Mouse (Mus musculus) frontal cortex, postnatal 10 days (tissue): ENCODE data around the gene Prkcb.

ENCODE experiments used
- DNase-seq, 2 experiments: peaks; one replicate each; pipeline ENCODE4 v3.0.0; 2022; ENCODE audit warnings: low spot score in 2 of 2, mixed read lengths in 1 of 2

The Prkcb gene

DNA sequence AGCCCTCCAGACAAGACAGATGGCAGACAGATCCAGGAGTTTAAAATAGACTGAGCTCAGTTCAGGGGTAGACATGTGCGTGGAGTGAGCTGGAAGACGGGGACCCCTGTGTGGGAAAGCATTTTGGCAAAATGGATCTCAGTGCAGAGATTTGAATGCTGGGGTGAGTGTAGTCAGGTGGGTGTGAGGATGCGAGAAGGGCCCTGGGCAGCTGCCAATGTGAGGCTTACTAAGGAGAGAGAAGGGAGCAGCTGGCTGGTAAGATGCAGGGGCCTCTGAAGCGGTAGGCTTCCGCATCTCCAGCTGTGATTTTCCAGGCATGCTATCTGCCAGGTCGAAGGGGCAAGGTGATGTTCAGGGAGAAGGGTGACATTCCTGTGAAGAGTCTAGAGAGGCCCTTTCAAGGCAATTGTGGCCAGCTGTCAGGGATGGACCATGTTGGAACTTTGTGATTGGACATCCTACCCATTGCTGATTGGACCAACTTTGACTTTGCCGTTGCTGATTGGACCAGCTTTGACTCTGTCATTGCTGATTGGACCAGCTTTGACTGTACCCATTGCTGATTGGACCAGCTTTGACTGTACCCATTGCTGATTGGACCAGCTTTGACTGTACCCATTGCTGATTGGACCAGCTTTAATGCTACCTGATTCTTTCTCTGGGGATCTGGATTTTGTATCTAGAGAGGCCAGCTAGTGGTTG is 78.9 kb downstream of the Prkcb start:
- no peak for DNase-seq

DNA sequence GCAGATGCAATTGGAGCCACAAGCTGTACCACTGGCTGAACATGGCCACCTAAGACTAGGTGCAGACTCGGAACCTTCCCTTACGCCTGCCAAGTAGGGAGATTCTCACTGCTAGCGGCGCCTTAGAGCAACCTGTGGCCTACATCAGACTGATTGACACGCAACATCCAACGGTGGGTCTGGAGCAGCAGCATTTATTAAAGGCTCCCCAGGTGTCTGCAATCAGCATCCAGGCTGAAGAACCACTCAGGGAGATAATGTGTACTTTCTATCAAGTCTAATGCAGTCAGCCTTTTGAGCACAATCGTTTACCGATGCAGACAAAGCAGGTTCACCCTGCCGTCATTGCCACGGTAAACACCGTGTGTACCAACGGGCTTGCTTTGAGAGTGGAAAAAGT is 81.9 kb downstream of the Prkcb start:
- DNase-seq: no peak

DNA sequence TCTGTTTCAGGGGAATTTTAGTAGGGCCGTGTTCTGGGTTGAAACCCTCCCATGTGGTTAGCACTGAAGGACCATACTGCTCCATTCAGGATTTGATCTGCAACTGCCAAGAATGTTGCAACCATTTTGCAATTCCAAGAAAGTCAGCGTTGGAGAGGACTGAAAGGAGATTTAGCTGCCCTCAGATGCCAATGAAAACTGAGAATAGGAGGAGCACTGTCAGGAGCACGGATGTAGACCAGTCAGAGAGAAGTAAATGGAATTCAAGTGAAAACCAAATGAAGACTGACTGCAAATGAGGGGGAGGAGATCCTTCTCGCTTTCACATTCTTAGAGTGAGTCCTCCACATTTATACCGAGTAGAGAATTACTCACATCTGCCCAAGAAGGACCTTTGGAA is 83.4 kb downstream of the Prkcb start:
- DNase-seq: no peak

DNA sequence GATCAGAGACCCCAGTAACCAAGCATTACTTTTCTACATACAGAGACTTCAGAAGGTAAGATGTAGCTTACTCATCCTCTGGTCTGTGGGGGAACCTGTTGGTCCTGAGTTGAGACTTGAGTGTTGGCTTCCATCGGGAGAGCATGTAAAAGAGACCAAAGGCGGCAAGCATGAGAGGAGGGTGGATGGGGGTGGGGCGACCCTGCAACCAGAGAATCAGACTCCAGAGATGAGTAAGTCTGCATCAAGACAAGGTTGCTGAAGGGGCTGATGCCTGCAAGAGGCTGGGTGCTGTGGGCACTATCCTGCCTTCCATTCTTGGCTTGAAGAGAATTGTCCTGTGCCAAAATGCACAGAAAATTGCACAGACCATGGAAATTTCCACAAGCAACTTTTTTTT is 83.8 kb downstream of the Prkcb start:
- DNase-seq: no peak

DNA sequence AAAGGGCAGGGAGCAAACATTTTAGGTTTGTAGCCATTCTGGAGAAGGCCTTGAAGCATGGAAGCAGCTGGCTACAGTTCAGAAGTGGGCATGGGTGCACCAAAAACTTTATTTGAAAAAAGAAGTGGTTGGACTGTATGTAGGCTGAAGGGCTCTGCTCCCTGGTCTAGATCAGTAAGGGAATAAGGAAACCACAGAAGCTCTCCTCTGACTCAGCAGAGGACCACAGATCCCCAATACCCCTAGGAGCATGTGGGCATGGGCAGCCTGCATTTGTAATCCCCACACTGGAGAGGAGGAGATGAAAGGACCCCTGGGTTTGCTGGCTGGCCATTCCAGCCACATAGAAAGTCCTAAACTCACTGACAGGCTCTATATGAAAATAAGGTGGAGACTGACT is 88.3 kb downstream of the Prkcb start:
- DNase-seq: no peak

DNA sequence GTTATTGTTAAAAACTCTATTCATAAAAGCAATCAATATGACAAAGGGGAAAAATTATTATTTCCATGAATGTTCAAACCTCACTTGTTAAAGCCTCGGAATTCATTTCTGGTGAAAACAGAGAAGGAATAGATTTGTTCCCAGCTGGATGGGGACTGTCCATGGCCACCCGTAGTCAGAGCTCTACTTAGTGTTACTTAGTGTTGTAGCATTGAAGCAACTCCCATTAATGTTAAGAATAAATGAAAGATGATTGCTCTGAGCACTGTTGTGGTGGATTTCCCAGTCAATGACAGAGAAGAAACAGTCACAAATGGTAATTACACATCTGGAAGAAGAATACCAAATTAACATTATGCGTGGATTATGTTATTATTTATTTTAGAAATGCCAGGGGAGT is 89.4 kb downstream of the Prkcb start:
- no peak for DNase-seq

DNA sequence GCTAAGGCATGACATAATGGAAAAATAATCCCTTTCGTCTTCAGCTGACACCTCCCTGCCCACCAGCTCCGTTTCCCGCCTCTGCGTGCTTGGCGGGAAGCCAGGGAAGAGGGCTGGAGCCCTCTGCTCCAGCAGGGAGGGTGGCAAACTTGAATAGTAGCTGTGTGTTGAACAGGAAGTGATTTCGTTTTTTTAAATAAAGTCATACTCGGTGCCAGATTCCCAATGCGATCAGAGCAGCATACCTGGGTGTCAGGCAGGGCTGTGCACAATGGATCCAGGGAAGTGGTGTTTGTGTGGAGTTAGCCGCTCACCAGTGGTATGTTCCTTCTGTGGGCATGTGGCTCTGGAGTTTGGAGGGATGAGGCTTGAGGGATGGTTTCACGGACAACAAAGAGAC is 89.9 kb downstream of the Prkcb start:
- DNase-seq: no peak

DNA sequence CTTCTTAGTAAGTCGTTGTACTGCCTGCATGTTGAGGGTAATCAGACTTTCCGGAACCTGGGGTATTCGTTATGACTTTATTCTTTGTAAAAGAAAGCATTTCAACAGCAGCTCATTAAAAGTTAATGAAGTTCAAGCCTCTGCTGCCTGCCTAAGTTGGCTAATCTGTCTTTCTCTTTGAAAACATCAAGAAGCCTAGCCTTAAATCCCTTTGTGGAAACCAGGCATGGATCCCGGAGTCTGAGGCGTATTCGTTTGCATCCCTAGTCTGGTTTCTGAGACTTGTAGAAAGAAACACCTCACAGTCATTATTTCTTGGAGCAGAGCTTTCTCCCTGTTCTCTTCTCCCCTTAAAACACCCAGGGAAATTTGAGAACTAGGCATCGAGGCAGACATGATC is 90.7 kb downstream of the Prkcb start:
- no peak for DNase-seq

DNA sequence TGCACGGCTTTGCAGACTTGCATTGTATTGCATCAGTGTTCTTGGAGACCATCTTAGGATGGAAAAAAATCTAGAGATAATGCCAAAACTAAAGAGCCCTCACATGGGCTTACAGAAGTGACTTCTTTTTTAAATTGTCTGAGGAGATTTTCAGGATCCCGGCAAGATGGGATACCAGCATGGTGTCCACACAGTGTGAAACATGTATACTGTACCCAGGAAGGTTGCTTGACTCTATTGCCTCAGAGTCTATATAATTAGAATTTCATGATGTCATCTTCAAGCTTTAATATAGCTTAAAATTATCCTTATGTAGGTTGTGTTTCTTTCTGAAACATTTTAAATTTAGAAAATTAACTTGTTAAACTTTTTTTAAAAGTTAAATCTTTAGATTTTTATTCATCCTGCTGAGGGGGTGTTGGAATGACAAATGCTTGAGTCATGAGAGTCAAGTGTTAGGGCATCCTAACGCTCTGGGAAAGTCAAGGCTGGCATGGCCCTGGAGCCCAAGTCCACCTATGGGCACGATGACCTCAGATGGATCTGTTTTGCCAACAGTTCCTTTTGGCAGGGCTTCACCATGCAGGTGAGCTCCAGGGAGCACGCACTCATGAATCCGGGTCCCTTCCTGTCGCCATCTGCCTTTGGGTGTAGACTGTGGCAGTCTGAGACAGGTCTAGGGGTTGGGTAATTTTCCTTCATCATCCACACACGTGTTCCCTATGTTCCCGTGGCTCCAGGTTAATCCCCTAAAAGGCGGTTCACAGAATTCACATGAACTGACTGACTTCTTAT is 92.0 kb downstream of the Prkcb start:
- DNase-seq: no peak

DNA sequence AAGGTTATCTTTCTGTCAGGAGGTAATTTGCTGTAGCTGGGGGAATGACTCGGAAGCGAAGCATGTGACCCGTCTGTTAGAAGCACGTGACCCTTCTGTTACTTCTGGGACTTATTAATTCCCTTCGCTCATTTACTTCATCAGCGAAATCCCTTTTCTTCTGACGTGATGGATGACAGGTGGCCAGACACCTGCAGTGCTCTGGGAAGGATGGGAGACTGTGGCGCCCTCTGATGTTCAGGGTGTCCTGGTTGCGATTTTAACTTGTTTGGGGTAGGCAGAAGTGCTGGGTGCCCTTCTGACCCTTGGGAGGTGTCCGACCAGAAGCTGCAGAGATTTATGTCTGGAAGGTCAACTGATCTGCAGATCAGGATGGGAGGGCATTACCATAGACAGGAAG is 93.0 kb downstream of the Prkcb start:
- no peak for DNase-seq

DNA sequence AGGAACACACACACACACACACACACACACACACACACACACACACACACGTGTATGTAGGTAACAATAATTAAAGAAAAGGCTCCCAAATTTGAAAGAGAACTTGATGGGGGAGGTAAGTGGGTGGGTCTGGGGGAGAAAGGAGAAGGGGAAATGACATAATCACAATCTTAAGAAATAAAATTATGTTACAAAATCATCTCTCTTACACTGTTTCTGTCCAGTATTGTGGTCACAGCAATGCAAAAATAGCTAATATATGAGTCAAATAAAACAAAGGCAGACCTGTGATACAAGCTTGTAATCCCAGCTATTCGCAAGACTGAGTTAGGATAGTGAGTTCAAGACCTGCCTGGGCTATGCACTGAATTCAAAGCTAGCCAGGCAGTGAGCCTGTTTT is 94.7 kb downstream of the Prkcb start:
- no peak for DNase-seq

DNA sequence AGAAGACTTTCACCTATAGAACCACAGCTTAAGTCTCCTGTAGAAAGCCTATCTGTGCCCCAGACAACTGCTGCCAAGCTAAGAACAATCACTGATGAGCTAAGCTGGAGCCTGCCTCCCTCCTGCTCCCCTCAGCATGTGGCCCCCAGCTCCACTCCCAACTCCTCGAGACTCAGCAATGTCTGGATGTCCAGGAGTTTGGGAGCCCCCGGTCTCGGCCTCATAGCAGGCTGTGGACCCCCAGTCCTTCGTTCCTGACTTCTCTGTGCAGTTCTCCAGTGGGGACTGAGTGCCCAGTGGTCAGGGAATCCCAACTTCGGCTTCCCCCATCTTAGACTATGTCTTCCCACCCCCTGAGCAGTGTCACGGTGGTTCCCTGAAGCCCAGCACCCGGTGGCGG is 96.3 kb downstream of the Prkcb start:
- DNase-seq: no peak

DNA sequence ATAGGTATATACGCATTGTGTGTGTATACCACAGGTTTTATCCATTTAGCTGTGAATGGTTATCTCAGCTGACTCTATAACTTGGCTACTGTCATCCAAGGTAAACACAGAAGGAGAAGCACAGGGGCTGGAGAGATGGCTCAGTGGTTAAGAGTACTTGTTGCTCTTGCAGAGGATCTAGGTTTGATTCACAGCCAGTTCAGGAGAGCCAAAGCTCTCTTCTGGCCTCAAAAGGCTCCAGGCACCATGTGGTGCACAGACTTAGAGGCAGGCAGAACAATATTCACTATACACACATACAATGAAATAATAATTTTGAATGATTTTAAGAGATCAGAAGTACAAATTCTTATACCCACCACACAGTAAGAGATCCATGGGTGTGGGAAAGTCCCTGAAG is 98.0 kb downstream of the Prkcb start:
- DNase-seq: no peak

DNA sequence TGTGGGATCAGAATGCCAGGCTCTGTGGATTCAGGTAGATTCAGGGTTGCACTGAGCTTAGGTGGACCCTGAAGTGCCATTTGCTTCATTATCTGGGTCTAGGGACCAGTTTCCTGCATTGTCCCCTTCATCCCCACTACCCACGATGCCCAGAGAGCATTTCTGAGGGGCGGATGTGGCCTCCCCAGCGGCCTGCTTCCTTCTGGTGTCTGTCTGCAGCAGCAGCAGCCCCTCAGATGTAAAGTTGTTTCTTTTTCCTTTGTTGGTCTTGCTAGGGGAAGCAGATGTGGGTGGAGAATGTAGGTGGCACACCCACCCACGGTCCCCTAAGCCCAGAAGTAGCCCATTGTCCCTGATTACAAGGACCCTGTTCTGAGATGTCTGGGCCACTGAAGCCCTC is 99.3 kb downstream of the Prkcb start:
- DNase-seq: no peak

DNA sequence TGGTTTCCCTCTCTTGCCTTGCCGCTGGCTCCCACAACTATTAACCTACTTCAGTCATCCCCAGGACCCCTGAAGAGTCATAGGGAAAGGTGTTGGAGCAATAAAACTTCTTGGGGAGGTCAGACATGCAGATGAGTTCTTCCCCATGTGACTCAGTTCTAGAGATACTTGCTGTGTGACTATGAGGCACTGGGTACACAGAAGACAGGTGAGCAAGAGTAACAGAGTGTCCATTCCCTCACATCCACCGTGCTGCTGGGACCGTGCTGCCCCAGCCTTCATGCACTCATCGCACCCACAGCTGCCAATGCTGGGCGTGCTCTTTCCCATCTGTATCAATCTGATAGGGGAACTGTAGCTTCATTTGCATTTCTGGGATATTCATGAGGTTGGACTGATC is 100.3 kb downstream of the Prkcb start:
- no peak for DNase-seq

DNA sequence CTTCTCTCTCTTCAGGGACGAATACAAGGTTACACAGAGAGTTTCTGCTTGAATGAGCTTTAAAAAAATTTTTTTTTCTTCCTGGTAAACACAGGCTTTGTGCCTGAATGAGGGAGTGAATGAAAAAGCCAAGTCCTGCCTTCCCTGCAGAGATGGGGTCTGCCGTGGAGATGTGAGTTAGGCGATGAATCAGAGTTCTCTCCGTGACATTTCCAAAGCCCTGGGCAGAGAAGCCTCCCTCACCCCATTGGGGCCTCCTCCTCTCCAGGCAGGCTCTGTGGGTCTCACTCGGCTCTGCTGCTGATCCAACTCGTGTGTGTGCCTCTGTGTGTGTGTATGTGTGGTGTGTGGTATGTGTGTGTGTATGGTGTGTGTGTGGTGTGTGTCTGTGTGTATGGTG is 101.1 kb downstream of the Prkcb start:
- DNase-seq: no peak

DNA sequence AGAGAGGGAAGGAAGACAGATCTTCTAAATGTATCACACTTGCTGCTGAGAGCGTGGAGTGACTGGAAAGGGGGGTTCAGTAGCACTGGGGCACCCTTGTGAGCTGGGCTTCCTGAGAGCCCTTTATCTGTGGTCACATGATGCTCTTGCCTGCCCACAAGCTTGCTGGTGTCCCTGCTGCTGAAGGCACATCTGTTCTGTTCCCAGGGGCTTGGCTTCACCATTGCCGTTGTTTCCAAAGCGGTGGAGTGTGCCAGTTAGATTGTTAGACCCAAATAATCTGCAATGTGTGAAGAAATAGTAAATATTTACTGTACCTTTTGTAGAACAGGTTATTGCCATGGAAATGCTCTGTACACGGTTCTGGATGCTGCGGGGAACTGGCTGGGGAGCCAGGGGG is 101.6 kb downstream of the Prkcb start:
- no peak for DNase-seq

DNA sequence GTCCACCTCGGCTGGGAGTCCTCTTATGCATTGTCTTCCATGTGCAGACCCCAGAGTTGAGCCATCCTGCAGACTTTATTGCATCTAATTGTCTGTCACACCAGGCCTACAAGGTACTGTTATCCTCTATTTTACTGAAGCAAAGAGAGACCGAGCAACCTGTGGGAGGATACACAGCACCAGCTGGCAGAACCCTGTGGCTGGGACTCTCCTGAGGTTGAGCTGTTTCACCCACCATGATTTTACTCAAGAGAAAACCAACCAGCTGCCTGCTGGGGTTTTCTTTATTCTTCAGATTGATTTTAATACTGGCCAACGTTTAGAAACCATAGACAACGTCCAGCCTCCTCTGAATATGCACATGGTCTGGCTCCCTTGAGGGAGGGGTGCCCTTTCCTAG is 102.1 kb downstream of the Prkcb start:
- no peak for DNase-seq

DNA sequence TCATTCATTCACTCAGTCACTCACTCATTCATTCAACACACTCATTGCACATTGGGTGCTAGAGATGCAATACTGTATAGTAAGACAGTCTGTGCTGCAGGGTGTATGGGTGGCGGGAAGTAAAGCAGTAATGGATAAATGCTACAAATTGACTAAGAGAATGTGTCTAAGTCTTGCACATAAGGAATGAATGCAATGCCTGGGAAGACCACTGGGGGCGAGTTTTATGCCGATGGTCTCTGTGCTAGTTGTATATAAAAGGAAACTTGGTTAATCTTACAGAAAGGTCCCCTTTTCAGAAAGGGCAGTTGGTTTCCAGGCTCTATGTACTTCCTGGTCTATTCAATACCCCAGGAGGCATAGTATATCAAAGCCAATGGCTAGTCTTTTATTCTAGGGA is 102.8 kb downstream of the Prkcb start:
- no peak for DNase-seq

DNA sequence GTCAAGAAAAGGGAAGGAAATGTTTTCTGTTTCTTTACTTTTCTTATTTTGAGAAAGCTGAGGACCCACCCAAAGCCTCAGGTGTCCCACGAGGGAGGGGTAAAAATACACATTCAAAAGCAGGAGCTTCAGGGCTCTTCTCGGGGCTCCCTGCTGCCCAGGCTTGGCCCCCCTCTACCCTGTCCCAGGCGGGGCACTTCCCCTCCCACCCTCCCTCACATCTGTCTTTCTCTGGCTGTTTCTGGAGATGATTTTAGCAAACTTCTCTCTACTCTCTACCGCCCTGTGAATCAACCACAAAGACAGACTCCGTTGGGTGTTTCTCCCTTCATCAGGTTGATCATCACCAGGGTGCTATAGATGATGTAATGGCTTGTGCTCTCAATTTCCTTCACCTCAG is 105.4 kb downstream of the Prkcb start:
- DNase-seq: no peak

DNA sequence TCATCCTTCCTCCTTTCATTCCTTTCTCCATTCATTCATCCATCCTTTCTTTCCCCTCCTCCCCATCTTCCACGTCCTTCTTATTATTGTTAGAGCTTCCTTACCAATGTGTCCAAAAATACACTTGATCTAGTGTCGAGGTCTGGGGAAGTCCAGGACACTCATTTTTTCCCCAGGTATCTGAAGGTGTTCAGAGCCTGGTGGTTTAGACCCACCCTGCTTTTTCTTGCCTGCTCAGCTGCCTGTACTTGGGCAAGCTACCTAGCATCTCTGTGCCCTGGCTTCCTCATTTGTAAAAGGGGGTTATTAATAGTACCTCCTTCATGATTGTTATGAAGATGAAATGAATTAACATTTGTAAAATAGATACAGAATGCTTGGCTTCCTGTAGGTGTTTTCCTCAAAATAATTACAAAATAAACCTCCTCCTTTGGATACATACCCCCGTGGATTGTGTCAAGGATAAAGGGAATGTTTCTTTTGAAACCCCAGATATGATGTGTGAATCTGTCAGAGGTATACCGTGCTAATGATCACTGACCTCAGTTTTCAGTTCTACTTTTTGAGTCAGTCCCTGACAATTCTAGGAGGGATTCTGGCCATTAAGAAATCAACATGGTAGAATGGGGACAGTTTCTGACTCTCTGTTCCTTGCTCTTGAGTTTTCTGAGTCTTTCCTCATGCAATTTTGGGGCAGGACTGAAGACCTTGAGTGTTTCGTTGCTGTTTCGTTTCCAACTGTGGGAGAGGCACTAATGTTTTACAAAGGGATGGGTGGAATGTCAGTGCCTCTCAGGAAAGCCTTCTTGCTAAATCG is 106.8 kb downstream of the Prkcb start:
- DNase-seq: no peak

DNA sequence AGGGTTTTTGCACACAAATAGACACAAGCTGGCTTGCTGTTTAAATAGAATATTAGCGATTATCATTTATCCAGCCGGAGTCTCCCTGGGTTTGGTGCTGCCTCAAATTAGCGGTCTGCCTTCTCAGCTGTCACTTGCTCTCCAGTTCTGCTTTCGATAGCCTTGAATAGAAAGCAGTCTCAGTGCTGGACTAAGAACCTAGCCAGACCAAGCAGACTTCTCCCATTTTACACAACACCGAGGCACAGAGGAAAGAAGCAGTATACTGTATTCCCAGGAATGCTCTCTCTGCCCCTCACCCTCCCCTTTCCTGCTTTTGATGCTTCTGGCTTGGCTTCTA is 107.4 kb downstream of the Prkcb start:
- DNase-seq: no peak

DNA sequence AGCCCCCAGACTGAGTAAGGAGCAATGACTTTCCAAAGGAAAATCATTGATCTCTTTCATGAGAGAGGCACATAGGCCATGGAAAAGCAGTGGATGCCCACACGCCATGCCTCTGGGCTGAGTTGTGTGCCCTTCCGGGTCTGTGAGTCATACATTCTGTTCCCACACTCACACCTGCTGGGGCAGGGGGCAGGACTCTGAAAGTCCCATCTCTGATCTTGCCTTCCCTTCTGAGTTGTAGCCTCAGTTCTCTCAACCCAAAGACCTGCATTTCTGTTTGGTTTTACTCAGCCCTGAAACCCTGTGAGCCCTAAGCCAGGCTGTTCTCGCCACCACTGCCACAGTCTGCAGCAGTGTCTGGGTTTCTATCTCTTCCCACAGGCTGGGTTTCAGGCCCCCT is 109.1 kb downstream of the Prkcb start:
- no peak for DNase-seq
